Mouse (Mus musculus) stomach, embryonic 16.5 days (tissue): ENCODE results near the gene Trim40. TPM values are rescaled to one million over a fixed set of nuclear protein-coding genes. Genes with fewer than 3 reads are reported as not detected.

ENCODE experiments used
- ATAC-seq: fragments of 200-750 bp; cut with Nextera tagmentation; 2 replicates; pipeline ENCODE4 v1.8.0; 2017; ENCODE audit warnings: moderate number of reproducible peaks, moderate TSS enrichment; ENCODE audit not compliant: insufficient read depth, low FRiP score
- H3K27ac ChIP-seq: fragments of 300-500 bp; sonication (generic); 2 replicates; pipeline ENCODE4 v1.5.1; 2014; ENCODE audit warnings: low read length
- H3K27me3 ChIP-seq: fragments of 300-500 bp; sonication (generic); 2 replicates; pipeline ENCODE4 v1.6.1; 2014; ENCODE audit warnings: low read length, control low read depth, mixed read lengths; ENCODE audit not compliant: control insufficient read depth, insufficient read depth
- H3K36me3 ChIP-seq: fragments of 300-500 bp; sonication (generic); 2 replicates; pipeline ENCODE4 v1.6.1; 2014; ENCODE audit warnings: low read length; ENCODE audit not compliant: control insufficient read depth, insufficient read depth
- H3K4me1 ChIP-seq: fragments of 300-500 bp; sonication (generic); 2 replicates; pipeline ENCODE4 v1.6.1; 2014; ENCODE audit warnings: low read length, control low read depth, mixed read lengths; ENCODE audit not compliant: control insufficient read depth, insufficient read depth
- H3K4me2 ChIP-seq: fragments of 300-500 bp; sonication (generic); 2 replicates; pipeline ENCODE4 v1.6.1; 2014; ENCODE audit warnings: low read depth, low read length, mixed read lengths
- H3K4me3 ChIP-seq: fragments of 300-500 bp; sonication (generic); replicated peaks from 2 replicates; pipeline ENCODE4 v1.5.1; 2014; ENCODE audit warnings: mild to moderate bottlenecking, low read length
- H3K9ac ChIP-seq: fragments of 300-500 bp; sonication (generic); 2 replicates; pipeline ENCODE4 v1.6.1; 2014; ENCODE audit warnings: low read length
- H3K9me3 ChIP-seq: fragments of 300-500 bp; sonication (generic); replicated peaks from 2 replicates; pipeline ENCODE4 v1.6.1; 2016; ENCODE audit warnings: low read length, control low read depth; ENCODE audit not compliant: control insufficient read depth
- WGBS: fragments of 180-500 bp; shearing (Covaris S2); extraction: QIAGEN DNeasy Blood & Tissue Kit; methylation state at CpG from one replicate; pipeline ENCODE4 v1.1.7; 2014; 5-methylcytosine and 5-hydroxymethylcytosine counted together
- polyA plus RNA-seq: library from polyadenylated mRNA; unstranded; fragments of >200 nt; fragmentation: Nextera tagmentation; extraction: Ambion mirVana; gene quantifications from 2 replicates; pipeline ENCODE4 v1.2.1, GENCODE M21; 2015

The Trim40 gene
- polyA plus RNA-seq, 1 experiment from 2014 or later = 0.08 TPM

GRCm38 (mm10) chr17:36920239-36920638, 30.3 kb upstream of the Trim40 start:
- Histone ChIP-seq H3K4me3 (no peak overlapping the region), H3K9ac (no peak overlapping the region), H3K4me2 (no peak overlapping the region), H3K27ac (no peak overlapping the region), H3K4me1 (no peaks in the 10 kb centered on the region), H3K36me3 (no peaks in the 10 kb centered on the region), H3K27me3 (no peaks in the 10 kb centered on the region), H3K9me3 (no peaks in the 10 kb centered on the region)
- peak; percentile 58 for ATAC-seq
- 41% methylated on average over 15 of the region's 15 CpGs for WGBS

DNA sequence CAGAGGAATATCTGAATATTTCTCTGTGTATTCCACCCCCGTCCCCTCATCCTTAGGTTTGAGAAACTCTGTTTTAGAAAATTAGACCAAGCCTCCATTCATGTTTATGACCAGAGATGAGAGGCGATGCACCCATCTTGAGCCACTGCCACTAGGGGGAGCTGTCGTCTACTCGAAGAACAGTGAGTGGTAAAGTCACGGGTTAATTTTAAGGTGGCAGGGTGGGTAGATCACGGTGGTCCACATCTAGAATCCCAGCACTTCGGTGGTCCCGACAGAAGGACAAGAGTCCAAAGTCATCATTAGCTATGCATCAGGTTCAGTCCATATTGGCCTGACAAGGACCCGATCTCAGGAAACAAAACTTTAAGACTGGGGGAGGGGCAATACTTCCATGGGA, 25.2 kb upstream of the Trim40 start:
- no peaks in the 10 kb centered on the region for H3K27me3 ChIP-seq
- H3K36me3 ChIP-seq = no peaks in the 10 kb centered on the region
- H3K9ac ChIP-seq = no peak overlapping the region
- WGBS = 15% methylated on average over 9 of the region's 9 CpGs
- H3K9me3 ChIP-seq = no peaks in the 10 kb centered on the region
- H3K27ac ChIP-seq = no peak overlapping the region
- no peak for ATAC-seq
- no peak overlapping the region for H3K4me3 ChIP-seq
- no peak overlapping the region for H3K4me2 ChIP-seq
- H3K4me1 ChIP-seq = no peaks in the 10 kb centered on the region

DNA sequence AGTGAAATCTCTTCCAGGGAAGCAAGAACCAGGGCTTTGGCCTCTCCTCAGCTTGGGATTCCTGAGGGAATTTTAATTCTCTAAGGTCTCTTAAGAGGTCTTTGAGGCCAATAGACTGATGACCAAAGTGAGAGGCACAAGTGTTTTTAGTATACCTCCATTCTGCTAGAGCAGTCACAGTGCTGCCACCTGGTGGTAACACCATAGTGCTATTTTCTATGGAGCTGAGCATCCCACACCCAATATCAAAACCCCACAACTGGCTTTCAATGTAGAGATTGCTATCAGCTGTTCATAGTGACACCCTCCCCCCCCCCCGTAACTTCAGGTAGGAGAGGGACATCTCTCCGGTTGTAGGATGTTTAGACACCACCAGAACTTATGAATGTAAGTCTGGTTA, 24.2 kb upstream of the Trim40 start:
- ATAC-seq = no peak

DNA sequence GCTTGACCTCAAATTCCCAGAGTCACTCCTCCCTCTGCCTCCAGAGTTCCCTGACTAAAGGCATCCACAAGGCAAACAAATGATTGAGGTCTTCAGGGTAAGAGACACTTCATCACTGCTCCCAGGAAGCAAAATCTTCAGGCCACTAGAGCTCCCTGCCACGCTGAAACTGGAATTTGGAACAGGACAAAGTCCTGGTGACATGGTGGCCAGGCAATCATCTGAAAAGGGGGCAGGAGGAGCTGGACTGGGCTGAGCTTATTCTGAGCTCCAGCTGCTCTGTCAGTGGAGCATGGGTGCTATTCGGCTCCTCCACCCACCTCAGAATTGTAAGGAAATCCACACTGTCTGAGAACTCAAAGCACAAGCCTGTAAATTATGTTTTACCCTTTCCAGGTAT, 22.1 kb upstream of the Trim40 start:
- H3K27me3 ChIP-seq = no peaks in the 10 kb centered on the region
- no peak overlapping the region for H3K9ac ChIP-seq
- WGBS = 62% methylated on average over 2 of the region's 2 CpGs
- H3K9me3 ChIP-seq = no peaks in the 10 kb centered on the region
- H3K27ac ChIP-seq = no peak overlapping the region
- no peaks in the 10 kb centered on the region for H3K36me3 ChIP-seq
- no peak for ATAC-seq
- H3K4me1 ChIP-seq = no peaks in the 10 kb centered on the region
- H3K4me3 ChIP-seq = no peak overlapping the region
- no peak overlapping the region for H3K4me2 ChIP-seq

More for the DNA sequence above, 24.2 kb upstream of the Trim40 start:
- H3K9me3 ChIP-seq = no peaks in the 10 kb centered on the region
- no peak overlapping the region for H3K27ac ChIP-seq
- H3K27me3 ChIP-seq = no peaks in the 10 kb centered on the region
- H3K4me1 ChIP-seq = no peaks in the 10 kb centered on the region
- no peaks in the 10 kb centered on the region for H3K36me3 ChIP-seq
- no peak overlapping the region for H3K4me2 ChIP-seq
- no peak overlapping the region for H3K4me3 ChIP-seq
- no peak overlapping the region for H3K9ac ChIP-seq
- 3% methylated on average over 2 of the region's 2 CpGs for WGBS

DNA sequence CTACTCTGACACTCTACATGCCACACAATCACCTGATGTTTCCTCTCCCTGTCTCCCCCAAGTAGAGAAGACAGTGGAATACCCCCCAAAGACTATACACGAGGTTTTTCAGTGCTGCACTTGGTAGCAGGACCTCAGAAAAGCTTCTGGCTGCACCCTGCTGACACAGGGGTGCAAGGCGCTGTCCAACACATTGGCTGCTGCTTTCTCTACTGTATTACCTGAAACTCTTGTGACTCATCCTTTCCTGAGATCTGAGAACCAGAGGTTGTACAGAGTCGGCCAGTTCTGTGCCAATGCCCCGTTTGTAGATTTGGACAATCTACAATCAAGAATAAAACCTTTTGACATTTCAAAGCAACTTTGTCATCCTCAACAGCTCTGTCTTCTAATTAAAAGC, 19.9 kb upstream of the Trim40 start:
- H3K36me3 ChIP-seq = no peaks in the 10 kb centered on the region
- H3K27me3 ChIP-seq = no peaks in the 10 kb centered on the region
- no peak overlapping the region for H3K9ac ChIP-seq
- 39% methylated on average over 4 of the region's 4 CpGs for WGBS
- no peak overlapping the region for H3K4me2 ChIP-seq
- ATAC-seq = no peak
- H3K4me3 ChIP-seq = no peak overlapping the region
- no peaks in the 10 kb centered on the region for H3K9me3 ChIP-seq
- no peaks in the 10 kb centered on the region for H3K4me1 ChIP-seq
- no peak overlapping the region for H3K27ac ChIP-seq

GRCm38 (mm10) chr17:36908235-36908634, 18.3 kb upstream of the Trim40 start:
- Histone ChIP-seq H3K4me2 (no peak overlapping the region), H3K4me3 (no peak overlapping the region), H3K9me3 (no peaks in the 10 kb centered on the region), H3K27ac (no peak overlapping the region), H3K4me1 (no peaks in the 10 kb centered on the region), H3K9ac (no peak overlapping the region), H3K36me3 (no peaks in the 10 kb centered on the region), H3K27me3 (no peaks in the 10 kb centered on the region)
- 46% methylated on average over 1 of the region's 1 CpGs for WGBS
- no peak for ATAC-seq

- Histone ChIP-seq H3K9ac (no peak overlapping the region), H3K4me1 (no peaks in the 10 kb centered on the region), H3K36me3 (no peaks in the 10 kb centered on the region), H3K27me3 (no peaks in the 10 kb centered on the region), H3K9me3 (no peaks in the 10 kb centered on the region), H3K4me2 (no peak overlapping the region), H3K4me3 (no peak overlapping the region), H3K27ac (no peak overlapping the region)
- no peak for ATAC-seq
- WGBS = 63% methylated on average over 3 of the region's 3 CpGs
Measured at GRCm38 (mm10) chr17:36903651-36904050, 13.7 kb upstream of the Trim40 start.

DNA sequence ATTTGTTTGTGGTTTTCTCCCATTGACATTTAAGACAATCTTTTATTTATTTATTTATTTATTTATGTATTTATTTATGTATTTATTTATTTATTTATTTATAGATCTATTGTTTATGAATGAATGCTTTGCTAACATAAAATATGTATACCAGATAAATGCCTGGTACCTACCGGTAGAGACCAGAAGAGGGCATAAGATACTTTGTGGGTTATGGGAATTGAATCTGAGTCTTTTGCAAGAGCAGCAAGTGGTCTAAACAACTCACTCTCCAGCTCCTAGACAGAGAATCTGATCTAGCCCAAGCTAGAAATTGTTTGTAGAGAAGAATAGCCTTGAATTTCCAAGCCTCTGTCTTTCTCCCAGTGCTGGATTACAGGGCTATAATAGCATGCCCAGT, 10.8 kb upstream of the Trim40 start:
- H3K4me3 ChIP-seq = no peak overlapping the region
- no peak for ATAC-seq
- H3K27ac ChIP-seq = no peak overlapping the region
- H3K9ac ChIP-seq = no peak overlapping the region
- 35% methylated on average over 1 of the region's 1 CpGs for WGBS
- H3K27me3 ChIP-seq = no peaks in the 10 kb centered on the region
- H3K9me3 ChIP-seq = no peaks in the 10 kb centered on the region
- no peak overlapping the region for H3K4me2 ChIP-seq
- H3K36me3 ChIP-seq = no peaks in the 10 kb centered on the region
- H3K4me1 ChIP-seq = no peaks in the 10 kb centered on the region

DNA sequence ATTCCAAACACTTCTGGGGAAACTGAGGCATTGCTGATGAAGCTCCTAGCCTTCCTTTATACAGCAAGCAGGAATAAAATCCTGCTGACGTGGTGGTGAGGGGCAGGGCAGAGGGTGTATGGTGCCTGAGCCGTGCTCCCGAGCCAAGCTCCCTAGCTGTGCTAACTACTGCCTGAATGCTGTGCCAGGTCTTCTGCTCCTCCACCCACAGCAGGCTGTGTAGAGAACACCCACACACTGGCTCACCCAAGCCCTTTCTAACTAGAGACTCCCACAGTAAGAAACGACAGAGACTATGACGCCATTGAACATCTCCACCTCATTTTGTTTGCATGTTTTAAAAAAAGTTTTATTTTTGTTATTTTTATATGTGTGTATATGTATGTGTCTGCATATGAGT, 10.1 kb upstream of the Trim40 start:
- Histone ChIP-seq H3K4me2 (no peak overlapping the region), H3K27me3 (no peaks in the 10 kb centered on the region), H3K9ac (no peak overlapping the region), H3K36me3 (no peaks in the 10 kb centered on the region), H3K4me1 (no peaks in the 10 kb centered on the region), H3K27ac (no peak overlapping the region), H3K4me3 (no peak overlapping the region), H3K9me3 (no peaks in the 10 kb centered on the region)
- WGBS = 75% methylated on average over 5 of the region's 5 CpGs
- ATAC-seq = no peak

DNA sequence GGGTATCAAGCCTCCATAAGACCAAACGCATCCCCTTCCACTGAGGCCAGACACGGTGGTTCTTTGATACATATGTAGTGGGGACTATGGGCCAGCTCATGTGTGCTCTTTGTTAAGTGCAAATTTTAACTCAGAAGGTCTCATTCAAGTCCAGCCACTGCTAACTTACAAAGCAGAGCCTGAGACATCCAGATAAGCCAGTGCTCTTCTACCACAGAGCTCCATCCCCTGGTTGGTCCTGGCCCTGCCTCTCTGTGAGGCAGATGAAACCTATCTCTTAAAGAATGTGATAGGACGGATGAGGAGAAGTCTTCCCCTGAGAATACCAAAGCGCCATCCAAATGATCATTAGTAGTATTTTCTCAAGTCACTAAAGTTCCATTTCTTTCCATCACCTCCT, 9.5 kb upstream of the Trim40 start:
- ATAC-seq = no peak
- H3K27me3 ChIP-seq = no peaks in the 10 kb centered on the region
- no peak overlapping the region for H3K9ac ChIP-seq
- H3K4me1 ChIP-seq = no peaks in the 10 kb centered on the region
- no peaks in the 10 kb centered on the region for H3K36me3 ChIP-seq
- no peaks in the 10 kb centered on the region for H3K9me3 ChIP-seq
- H3K4me3 ChIP-seq = no peak overlapping the region
- no peak overlapping the region for H3K4me2 ChIP-seq
- WGBS = 83% methylated on average over 4 of the region's 4 CpGs
- H3K27ac ChIP-seq = no peak overlapping the region
